Mouse (Mus musculus) liver, embryonic 14.5 days (tissue): Measurements from ENCODE around the gene Dclk2.

Source experiments
- CTCF ChIP-seq: IDR thresholded peaks from 2 replicates; pipeline ENCODE4 v1.5.1; 2016; ENCODE audit warnings: antibody characterized with exemption, low read depth, control low read depth
- EP300 ChIP-seq: IDR thresholded peaks from 2 replicates; pipeline ENCODE4 v1.6.1; 2016; ENCODE audit warnings: antibody characterized with exemption, low read depth

- TF ChIP-seq EP300 (no peak), CTCF (no peak)
Measured at GRCm38 (mm10) chr3:86786845-86787351, 133.8 kb downstream of the Dclk2 start.
